In genomic region chr3:145703411-145703924, GRCm38 (mm10) we compare ENCODE assay signal across 9 mouse cellular contexts. TPM values are rescaled to one million over a fixed set of nuclear protein-coding genes. Genes with fewer than 3 reads are reported as not detected.
DNase-seq lines count a peak whose midpoint lies in the region; ATAC-seq and TF ChIP-seq lines count a peak whose summit lies in the region.
"Had no signal": no experiment of that assay in that cellular context is flagged by ENCODE, and none has a peak within 500 bp of the region (broad histone marks: within the 10 kb centered on the region; RNA-seq: fewer than 3 reads in every experiment).

No protein-coding gene starts in this region.

- no peak for TF ChIP-seq CTCF in midbrain, postnatal 0 days (IDR thresholded peaks at IDR 0.05)

- no peak overlapping the region for H3K27ac ChIP-seq in midbrain, embryonic 11.5 days (ENCODE audit: low read depth, low read length)
- H3K27ac ChIP-seq in midbrain, postnatal 0 days (ENCODE audit: low read depth, low read length) = no peak overlapping the region
- 0 out of 2 replicates have a peak overlapping the region, but pooled peaks have one; percentile 32 for H3K27ac ChIP-seq in forebrain, embryonic 13.5 days
- peak overlapping the region; percentile 86 for H3K27ac ChIP-seq in kidney, embryonic 15.5 days
- 0 out of 2 replicates have a peak overlapping the region, but pooled peaks have one; percentile 2 for H3K27ac ChIP-seq in stomach, embryonic 15.5 days

- H3K9me3 ChIP-seq in midbrain, embryonic 11.5 days (ENCODE audit: control insufficient read depth, low read length) = no peaks in the 10 kb centered on the region
- H3K9me3 ChIP-seq in midbrain, postnatal 0 days (ENCODE audit: low read length) = no peaks in the 10 kb centered on the region
- no peaks in the 10 kb centered on the region for H3K9me3 ChIP-seq in forebrain, embryonic 13.5 days (replicated peaks)
- H3K9me3 ChIP-seq in kidney, embryonic 15.5 days (replicated peaks) = no peaks in the 10 kb centered on the region
- no peaks in the 10 kb centered on the region for H3K9me3 ChIP-seq in stomach, embryonic 15.5 days

- H3K4me3 ChIP-seq in midbrain, embryonic 11.5 days (ENCODE audit: low read depth, low read length) = no peak overlapping the region
- H3K4me3 ChIP-seq in midbrain, postnatal 0 days (ENCODE audit: low read depth, low read length) = no peak overlapping the region
- no peak overlapping the region for H3K4me3 ChIP-seq in forebrain, embryonic 13.5 days
- H3K4me3 ChIP-seq in kidney, embryonic 15.5 days (replicated peaks) = no peak overlapping the region
- no peak overlapping the region for H3K4me3 ChIP-seq in stomach, embryonic 15.5 days (replicated peaks)
- H3K4me3 ChIP-seq: megakaryocyte, embryonic 14.5 days had no signal

- peaks cover 7% of the 10 kb centered on the region for H3K4me1 ChIP-seq in midbrain, embryonic 11.5 days (ENCODE audit: control insufficient read depth, insufficient read depth, low read length)
- H3K4me1 ChIP-seq in midbrain, postnatal 0 days (ENCODE audit: insufficient read depth, low read length) = no peaks in the 10 kb centered on the region
- peaks cover 12% of the 10 kb centered on the region; the same call in 1 of the 2 replicates for H3K4me1 ChIP-seq in forebrain, embryonic 13.5 days
- peaks cover 27% of the 10 kb centered on the region for H3K4me1 ChIP-seq in kidney, embryonic 15.5 days
- peaks cover 4% of the 10 kb centered on the region; the same call in 1 of the 2 replicates for H3K4me1 ChIP-seq in stomach, embryonic 15.5 days

- ATAC-seq in midbrain, embryonic 11.5 days (ENCODE audit: low FRiP score) = peak; percentile 82
- ATAC-seq in midbrain, postnatal 0 days (ENCODE audit: low FRiP score) = no peak
- ATAC-seq in forebrain, embryonic 13.5 days = peak; percentile 65
- ATAC-seq in kidney, embryonic 15.5 days (replicated peaks; ENCODE audit: low FRiP score) = peak; percentile 80
- no peak for ATAC-seq in stomach, embryonic 15.5 days (ENCODE audit: insufficient read depth, low FRiP score, low read depth)

- peak overlapping the region; percentile 10; the same call in 1 of the 2 replicates for H3K4me2 ChIP-seq in midbrain, embryonic 11.5 days
- H3K4me2 ChIP-seq in midbrain, postnatal 0 days (ENCODE audit: low read depth, low read length, poor library complexity, severe bottlenecking) = no peak overlapping the region
- peak overlapping the region; percentile 13; the same call in 1 of the 2 replicates for H3K4me2 ChIP-seq in forebrain, embryonic 13.5 days
- 0 out of 2 replicates have a peak overlapping the region, but pooled peaks have one; percentile 15 for H3K4me2 ChIP-seq in kidney, embryonic 15.5 days
- H3K4me2 ChIP-seq in stomach, embryonic 15.5 days = no peak overlapping the region

- no peaks in the 10 kb centered on the region for H3K27me3 ChIP-seq in midbrain, embryonic 11.5 days (ENCODE audit: control insufficient read depth, insufficient read depth, low read length)
- H3K27me3 ChIP-seq in midbrain, postnatal 0 days (ENCODE audit: insufficient read depth, low read length) = no peaks in the 10 kb centered on the region
- H3K27me3 ChIP-seq in forebrain, embryonic 13.5 days = no peaks in the 10 kb centered on the region
- H3K27me3 ChIP-seq in kidney, embryonic 15.5 days = no peaks in the 10 kb centered on the region
- no peaks in the 10 kb centered on the region for H3K27me3 ChIP-seq in stomach, embryonic 15.5 days (replicated peaks)

- peak; percentile 92 for DNase-seq in midbrain, embryonic 11.5 days (ENCODE audit: low spot score, missing footprints)
- no peak for DNase-seq in midbrain, postnatal 0 days (ENCODE audit: low spot score)
- DNase-seq in liver = no peak
- DNase-seq in thymus, postnatal 10 days (ENCODE audit: low spot score in 2 of 2) = no peak
- no peak for DNase-seq in cerebellum, adult 11-12 months

- no peaks in the 10 kb centered on the region for H3K36me3 ChIP-seq in midbrain, embryonic 11.5 days (ENCODE audit: control insufficient read depth, insufficient read depth, low read length)
- H3K36me3 ChIP-seq in midbrain, postnatal 0 days (ENCODE audit: insufficient read depth, low read length) = no peaks in the 10 kb centered on the region
- no peaks in the 10 kb centered on the region for H3K36me3 ChIP-seq in forebrain, embryonic 13.5 days (ENCODE audit: poor library complexity, severe bottlenecking)
- no peaks in the 10 kb centered on the region for H3K36me3 ChIP-seq in kidney, embryonic 15.5 days
- no peaks in the 10 kb centered on the region for H3K36me3 ChIP-seq in stomach, embryonic 15.5 days

- 4% methylated on average over 11 of the region's 11 CpGs for WGBS in midbrain, embryonic 11.5 days
- WGBS in midbrain, postnatal 0 days = 18% methylated on average over 11 of the region's 11 CpGs
- WGBS in forebrain, embryonic 13.5 days = 8% methylated on average over 11 of the region's 11 CpGs
- 7% methylated on average over 11 of the region's 11 CpGs for WGBS in kidney, embryonic 15.5 days
- WGBS in stomach, embryonic 15.5 days = 20% methylated on average over 11 of the region's 11 CpGs

- H3K9ac ChIP-seq in midbrain, embryonic 11.5 days (ENCODE audit: low read length) = peak overlapping the region; percentile 2; the same call in 1 of the 2 replicates
- no peak overlapping the region for H3K9ac ChIP-seq in midbrain, postnatal 0 days (replicated peaks; ENCODE audit: low read length, poor library complexity, severe bottlenecking)
- no peak overlapping the region for H3K9ac ChIP-seq in forebrain, embryonic 13.5 days
- no peak overlapping the region for H3K9ac ChIP-seq in kidney, embryonic 15.5 days
- H3K9ac ChIP-seq in stomach, embryonic 15.5 days = no peak overlapping the region

RNA-seq across cellular contexts. Expression of gene Ccn1, which starts 53.7 kb away (rescaled TPM):
- 14.1 and 15.7 TPM in 2 replicates for polyA plus RNA-seq in midbrain, embryonic 11.5 days (2014; fragmentation: Nextera tagmentation; extraction: Ambion mirVana)
- 3.8 and 4.9 TPM in 2 replicates for total RNA-seq in midbrain, postnatal 0 days (2014; rRNA removed)
- polyA plus RNA-seq in midbrain, postnatal 0 days (2015; fragmentation: Nextera tagmentation; extraction: Ambion mirVana) = 5.3 and 5.6 TPM in 2 replicates
- 32.9 and 35.6 TPM in 2 replicates for polyA plus RNA-seq in forebrain, embryonic 13.5 days (2015; fragmentation: Nextera tagmentation; extraction: Ambion mirVana)
- polyA plus RNA-seq in kidney, embryonic 15.5 days (2015; fragmentation: Nextera tagmentation; extraction: Ambion mirVana) = 67.7 and 68.6 TPM in 2 replicates
- polyA plus RNA-seq in stomach, embryonic 15.5 days (2015; fragmentation: Nextera tagmentation; extraction: Ambion mirVana) = 39.7 and 45.1 TPM in 2 replicates

RNA-seq across cellular contexts. Expression of gene Ddah1, which starts 55.0 kb away (rescaled TPM):
- polyA plus RNA-seq in midbrain, embryonic 11.5 days (2014; fragmentation: Nextera tagmentation; extraction: Ambion mirVana) = 26.3 and 26.8 TPM in 2 replicates
- total RNA-seq in midbrain, postnatal 0 days (2014; rRNA removed) = 162 and 163 TPM in 2 replicates
- 203 and 209 TPM in 2 replicates for polyA plus RNA-seq in midbrain, postnatal 0 days (2015; fragmentation: Nextera tagmentation; extraction: Ambion mirVana)
- 128 and 149 TPM in 2 replicates for polyA plus RNA-seq in forebrain, embryonic 13.5 days (2015; fragmentation: Nextera tagmentation; extraction: Ambion mirVana)
- polyA plus RNA-seq in kidney, embryonic 15.5 days (2015; fragmentation: Nextera tagmentation; extraction: Ambion mirVana) = 71.2 and 76.1 TPM in 2 replicates
- polyA plus RNA-seq in stomach, embryonic 15.5 days (2015; fragmentation: Nextera tagmentation; extraction: Ambion mirVana) = 23.9 and 28.0 TPM in 2 replicates

Comparison
In these comparisons a context has a peak if more than half of its experiments do, and no peak if none do; other contexts are left out.
1. ATAC-seq: peak in midbrain, embryonic 11.5 days (single experiment), forebrain, embryonic 13.5 days (single experiment) and kidney, embryonic 15.5 days (single experiment); none in midbrain, postnatal 0 days (single experiment) and stomach, embryonic 15.5 days (single experiment).
2. H3K4me2 ChIP-seq: peak in midbrain, embryonic 11.5 days (single experiment), forebrain, embryonic 13.5 days (single experiment) and kidney, embryonic 15.5 days (single experiment); none in midbrain, postnatal 0 days (single experiment) and stomach, embryonic 15.5 days (single experiment).
3. H3K27ac ChIP-seq: peak in forebrain, embryonic 13.5 days (single experiment), kidney, embryonic 15.5 days (single experiment) and stomach, embryonic 15.5 days (single experiment); none in midbrain, embryonic 11.5 days (single experiment) and midbrain, postnatal 0 days (single experiment).